Mouse (Mus musculus) kidney, postnatal 36 days (tissue): Measurements from ENCODE around the gene Utrn.

Experiments
- DNase-seq, 2 experiments: peaks; one replicate each; pipeline ENCODE4 v3.0.0; 2021 to 2022; ENCODE audit warnings: mixed read lengths in 2 of 2

Utrn gene

DNA sequence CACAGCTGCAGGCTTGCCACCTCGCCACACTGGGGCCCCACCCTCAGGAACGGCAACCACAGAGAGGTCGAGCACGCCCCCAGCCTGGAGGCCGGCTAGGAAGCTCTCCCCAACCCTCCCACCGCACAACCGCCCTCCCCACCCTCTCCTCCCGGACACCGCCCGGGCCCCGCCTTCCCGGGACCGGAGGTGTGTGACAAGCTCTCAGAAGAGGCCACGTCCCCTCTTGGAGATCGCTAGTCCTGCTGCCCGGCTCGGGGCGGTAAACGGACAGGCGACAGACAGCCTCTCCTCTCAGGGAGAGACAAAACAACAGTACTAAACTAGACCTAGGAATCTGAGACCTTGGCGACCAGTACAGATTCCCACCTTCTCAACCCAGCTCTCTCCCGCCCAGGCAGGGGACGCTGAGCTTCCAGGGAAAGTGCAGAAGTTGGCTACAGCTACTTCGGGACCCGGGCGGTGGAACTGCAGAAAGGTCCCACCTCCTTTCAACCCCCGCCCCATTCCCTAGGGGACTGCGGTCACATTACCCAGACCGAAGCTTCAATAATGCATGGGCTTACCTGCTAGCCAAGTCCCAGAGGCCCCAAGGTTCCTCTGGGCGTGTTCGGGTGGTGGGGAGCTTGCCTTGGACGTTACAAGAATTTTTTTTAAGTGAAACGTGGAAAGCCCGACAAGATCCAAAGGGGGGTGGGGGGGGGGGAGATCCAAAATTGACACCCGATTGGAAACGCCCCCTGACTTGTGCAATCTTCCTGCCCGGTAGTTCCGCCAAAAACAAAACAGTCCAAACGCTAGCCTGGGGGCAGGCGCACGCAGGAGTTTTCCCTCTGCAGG lies 756 bp downstream of the Utrn start:
- DNase-seq: peak; percentile 77 to 84

DNA sequence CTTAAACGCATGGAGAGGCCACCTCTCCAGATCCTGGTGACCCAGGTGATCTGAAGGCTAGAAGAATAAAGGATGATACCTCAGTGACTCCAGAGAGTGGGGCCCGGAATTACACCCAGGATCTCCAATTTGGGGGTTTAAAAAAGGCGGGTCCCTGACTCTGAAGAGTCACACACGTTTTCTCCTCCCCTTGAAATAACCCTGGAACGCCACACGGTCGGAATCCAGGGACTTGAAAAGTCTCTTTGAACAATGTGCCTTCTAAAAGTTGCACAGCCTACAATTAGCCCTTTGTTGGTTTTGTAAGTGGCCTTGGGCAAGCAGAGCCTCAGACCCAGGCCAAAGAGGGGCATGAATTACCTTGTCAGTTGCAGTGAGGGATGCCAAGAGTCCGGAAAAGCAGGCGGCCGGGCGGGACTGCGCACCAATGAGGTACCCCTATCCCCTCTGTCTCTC lies 1.4 kb downstream of the Utrn start:
- no peak for DNase-seq

DNA sequence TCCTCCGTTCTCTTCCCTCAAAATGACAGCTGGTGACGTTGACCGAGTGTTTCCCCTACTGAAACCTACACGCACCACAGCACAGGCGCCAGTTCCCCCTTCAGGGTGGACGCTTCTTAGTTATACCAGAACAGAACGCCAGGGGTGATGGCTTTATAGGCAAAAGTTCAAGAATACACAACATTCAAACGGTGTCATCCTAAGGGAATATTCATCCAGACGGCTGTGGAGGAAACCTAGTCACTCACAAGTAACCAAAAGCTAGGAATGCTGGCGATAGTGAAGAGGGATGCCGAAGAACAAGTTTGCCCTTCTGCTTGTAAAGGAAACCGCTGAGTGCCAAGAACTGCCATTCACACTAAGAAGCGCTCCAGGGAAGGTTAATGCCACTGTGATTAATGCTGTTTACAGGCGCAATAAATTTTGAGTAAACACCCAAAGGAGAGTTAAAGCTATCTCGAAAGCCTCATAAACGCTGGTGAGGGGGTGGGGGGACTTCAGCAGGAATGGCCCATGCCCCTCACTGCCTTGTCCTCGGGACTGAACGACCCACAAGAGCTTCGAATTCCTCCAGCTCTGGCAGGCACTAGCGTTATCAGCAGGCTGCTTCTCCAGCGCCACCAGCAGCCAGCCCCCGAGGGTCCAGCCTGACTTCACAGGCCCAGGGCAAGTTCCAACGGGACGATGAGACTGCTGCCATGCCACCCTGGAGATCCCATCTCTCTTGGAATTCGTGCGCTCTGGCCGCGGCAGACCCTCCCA lies 2.0 kb downstream of the Utrn start:
- peak in 1 of 2 experiments; percentile 54 for DNase-seq

DNA sequence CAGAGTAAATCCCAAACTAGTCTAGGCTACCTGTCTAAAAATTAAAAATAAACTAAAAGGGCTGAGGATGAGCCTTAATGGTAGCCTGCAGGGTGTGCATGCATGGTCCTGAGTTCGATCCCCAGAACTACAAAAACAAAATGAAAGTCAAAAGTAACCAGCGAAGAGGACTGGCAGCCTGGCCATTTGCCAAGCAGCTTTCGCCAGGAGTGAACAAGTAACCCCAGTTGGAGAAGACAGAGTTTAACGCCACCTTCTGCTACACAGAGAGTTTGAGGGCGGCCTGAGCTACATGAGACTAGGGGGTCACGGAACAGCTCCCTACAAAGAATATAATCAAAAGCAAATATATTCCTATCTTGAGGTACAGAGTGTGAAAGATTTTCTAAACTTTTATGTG lies 4.0 kb downstream of the Utrn start:
- peak in 1 of 2 experiments; percentile 45 for DNase-seq

DNA sequence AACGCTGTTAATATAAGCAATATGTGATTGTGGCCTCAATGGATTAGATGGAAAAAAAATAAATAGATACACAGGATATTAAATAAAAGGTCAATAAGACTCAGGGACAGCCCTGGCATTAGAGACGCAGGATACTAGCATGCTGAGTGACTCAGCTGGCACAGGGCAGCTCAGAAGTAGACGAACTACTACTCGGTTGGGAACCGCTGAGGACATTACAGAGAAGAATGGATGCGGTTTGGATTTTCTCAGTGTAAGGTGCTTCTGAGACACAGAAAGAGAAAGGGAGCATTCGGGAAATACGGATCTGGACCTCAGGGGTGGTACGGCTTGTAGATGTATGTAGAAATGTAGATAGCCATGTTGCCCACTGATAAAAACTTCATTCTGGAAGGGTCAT lies 5.6 kb downstream of the Utrn start:
- DNase-seq: no peak

DNA sequence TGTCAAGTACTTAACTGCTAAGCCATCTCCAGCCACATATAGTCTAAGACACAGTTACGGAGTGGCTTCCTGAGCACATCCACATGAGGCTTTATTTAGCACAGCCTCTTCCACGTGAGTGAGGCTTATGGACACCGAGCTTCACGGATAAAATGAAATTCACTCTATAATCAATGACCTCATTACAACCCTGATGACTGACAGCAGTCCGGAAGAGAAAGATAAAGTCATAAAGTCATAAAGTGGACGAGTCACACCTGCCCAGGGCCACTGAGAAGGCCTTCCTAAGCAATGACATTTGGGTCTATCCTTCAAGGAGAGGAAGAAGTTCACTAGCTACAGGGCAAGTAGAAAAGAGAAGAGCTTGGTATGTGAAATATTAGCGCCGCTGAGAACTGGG lies 7.1 kb downstream of the Utrn start:
- DNase-seq: no peak

DNA sequence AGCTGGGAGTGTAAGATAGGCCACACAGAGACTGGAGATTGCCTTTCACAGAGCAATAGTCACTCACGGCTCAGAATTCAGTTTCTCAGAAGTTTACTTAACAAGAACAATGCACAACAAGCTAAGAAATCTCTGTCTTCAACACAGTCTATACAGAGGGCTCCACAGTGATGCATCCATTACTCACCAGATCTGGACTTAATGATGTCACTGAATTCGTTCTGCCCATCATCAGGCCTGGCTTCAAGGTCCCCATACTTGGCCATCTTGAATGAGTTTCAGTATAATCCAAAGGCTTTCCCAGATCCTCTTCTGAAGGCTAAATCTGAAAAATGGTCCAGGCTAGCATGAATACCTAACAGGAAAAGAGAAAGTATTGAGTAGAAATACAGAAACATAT lies 7.8 kb downstream of the Utrn start:
- DNase-seq: no peak

DNA sequence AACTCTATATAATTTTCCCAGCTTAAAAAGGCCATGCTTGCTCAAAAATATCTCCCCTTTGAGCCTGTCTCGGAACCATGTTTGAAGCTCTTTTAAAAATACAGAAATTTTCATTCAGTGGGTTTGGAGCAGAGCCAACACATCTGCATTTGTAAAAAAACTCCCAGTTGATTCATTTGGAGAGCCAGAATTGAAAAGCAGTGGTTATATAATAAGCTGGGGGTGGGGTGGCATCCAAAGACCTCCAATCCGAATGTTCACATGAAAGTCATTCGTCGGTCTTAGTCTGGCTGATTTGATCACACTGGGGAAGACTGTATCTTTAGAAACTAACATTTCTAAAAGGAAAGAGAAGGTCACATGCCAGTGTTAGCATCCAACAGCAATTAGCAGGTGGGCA lies 8.4 kb downstream of the Utrn start:
- DNase-seq: no peak

DNA sequence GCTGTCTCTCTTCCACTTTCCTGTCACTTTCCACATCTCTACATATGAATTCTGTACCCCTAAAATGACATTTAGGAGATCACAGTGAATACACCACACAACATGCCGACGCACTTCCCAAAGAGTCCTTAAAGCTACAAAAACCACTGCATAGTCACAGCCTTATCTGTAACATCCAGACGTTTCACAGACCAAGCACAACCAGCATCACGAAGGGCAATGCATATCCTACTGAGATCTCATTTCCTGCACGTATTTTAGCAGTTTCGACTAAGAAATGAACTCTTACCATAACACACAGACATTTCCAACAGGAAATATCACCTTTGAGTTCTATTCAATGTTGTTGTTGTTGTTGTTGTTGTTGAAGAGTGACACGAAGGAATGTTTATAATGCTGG lies 8.8 kb downstream of the Utrn start:
- DNase-seq: no peak

DNA sequence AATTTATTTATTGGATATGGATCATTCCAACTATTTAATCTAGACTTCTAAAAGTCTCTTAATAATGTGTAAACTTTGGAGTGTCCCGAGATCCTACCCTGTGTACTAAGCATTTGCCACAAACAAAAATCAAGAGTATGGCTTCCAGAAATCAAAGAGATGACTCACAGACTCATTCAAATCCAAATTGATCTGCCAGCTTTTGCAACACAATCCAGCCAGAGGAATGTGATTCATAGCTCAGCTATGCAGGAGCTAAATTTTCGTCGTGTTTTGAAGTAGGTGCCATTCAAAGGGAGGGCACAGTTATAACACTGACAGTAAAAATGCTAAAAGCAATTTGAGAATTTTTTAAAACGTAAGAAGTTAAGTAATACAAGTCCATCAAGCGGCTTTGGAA lies 11.1 kb downstream of the Utrn start:
- no peak for DNase-seq

DNA sequence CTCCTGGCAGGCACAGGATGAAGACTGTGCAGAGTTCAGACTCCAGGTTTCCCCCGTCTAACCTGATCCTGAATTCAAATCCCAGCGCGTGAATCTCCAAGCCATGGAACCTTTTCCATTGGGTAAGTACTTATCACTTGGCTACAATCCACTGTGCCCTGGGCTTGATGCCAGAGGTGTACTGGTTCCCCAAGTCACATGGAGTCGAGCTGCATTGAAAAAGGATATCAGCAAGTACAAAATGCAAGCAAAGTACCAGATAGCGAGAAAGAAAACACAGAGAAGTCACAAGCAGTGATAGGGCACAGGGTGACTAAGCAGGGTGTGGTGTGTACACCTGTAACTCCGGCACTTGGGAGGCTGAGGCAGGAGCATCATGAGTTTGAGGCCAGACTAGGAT lies 14.9 kb downstream of the Utrn start:
- DNase-seq: peak; percentile 62 to 71

DNA sequence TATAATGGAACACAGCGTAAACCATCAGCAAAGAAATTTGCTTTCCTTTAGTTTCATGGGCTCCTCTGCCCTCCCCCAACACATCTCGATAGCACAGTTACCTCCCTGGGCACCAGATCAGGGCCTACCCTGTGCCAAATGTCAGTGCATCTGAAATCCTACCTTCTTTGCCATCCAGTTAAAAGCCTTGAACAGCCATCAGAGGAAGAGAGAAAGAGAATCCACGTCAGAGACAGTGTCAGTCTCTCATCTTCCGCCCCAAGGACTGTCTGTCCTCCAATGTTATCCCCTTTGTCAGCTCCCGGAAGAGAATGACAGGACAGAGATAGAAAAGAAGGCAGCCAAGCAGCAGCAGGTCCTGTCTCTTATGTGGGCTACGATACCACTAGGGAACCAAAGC lies 15.4 kb downstream of the Utrn start:
- DNase-seq: no peak

DNA sequence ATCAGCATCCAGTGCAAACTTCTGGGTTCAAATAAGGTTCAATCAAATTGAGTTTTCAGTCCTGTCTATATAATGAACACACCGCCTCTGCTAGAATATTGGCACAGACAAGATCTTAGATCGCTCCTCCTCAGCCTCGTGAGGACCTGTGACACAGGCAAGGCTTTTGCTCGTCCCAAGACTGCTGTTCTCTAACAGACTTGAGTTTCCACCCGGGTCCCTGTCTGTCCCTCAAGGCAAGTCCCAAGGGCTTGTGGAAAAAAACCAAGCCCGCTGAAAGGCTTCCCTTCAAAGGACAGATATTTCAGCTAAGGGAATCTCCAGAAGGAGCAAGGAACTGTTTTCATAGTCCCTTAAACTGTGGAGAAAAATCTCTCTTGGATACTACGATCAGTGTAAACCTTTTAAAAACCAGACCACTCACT lies 16.0 kb downstream of the Utrn start:
- DNase-seq: no peak

DNA sequence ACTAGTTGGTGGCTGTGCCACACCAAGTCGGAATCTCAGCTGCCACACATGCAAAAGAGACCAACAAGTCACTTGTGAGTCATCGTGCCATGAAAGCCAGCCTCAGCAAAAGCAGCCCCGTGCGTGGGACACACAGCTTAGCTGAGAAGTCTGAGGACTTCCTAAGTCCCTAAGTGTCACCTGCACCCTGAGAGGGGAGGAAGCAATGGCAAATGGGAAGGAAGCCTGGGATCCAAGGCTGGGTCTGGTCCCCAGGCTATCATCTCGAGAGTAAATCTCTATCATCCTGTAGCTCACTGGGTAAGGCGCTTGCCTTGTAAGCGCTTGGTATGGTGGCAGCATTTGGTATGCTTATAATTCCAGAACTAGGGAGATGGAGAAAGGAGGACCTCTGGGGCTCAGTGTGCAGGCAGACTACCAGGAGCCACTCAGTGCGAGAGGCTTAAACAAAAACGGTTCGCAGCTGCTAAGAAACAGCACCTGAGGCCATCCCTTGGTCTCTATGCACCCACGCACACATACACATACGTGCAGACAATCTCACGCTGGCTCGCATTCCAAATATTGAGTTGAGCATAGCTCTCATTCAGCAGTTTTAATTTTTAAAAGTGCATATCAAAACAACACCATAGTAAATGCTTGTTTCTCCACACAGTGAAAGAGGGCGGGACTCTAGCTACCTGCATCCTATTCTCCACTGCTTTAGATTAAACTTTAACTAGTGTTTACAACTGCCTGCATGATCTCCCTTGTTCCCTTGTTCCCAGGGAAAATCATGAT lies 16.6 kb downstream of the Utrn start:
- peak in 1 of 2 experiments; percentile 58 for DNase-seq

DNA sequence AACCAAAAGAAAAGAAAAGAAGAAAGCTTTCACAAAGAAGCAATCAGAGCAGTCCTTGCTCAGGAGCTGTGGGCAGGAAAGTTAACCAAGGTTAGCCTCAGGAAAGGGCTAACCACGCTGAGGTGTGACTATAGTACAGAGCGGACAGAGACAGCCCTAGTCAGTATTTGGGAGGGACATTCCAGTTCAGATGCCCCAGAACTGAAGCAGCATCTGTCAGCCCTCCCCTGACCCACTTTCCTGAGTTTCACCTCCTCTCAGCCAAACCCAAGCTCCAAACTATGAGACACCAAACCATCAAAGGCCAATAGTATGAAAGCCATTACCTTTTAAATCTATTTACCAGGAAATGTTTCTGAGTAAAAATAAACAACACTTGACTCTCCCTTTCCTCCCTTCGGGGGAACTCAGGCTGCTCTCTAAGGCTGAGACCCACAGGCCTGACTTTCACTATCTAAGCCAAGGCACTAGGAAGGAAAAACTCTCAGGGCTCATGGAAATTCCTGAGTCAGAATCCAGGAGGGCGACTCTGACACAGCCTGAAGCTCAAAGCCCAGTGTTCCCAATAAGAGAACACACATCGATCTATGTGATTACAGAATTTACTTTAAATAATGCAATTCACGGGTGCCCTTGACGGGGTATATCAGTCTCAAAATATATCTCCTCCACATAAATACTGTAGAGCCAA lies 18.2 kb downstream of the Utrn start:
- no peak for DNase-seq

DNA sequence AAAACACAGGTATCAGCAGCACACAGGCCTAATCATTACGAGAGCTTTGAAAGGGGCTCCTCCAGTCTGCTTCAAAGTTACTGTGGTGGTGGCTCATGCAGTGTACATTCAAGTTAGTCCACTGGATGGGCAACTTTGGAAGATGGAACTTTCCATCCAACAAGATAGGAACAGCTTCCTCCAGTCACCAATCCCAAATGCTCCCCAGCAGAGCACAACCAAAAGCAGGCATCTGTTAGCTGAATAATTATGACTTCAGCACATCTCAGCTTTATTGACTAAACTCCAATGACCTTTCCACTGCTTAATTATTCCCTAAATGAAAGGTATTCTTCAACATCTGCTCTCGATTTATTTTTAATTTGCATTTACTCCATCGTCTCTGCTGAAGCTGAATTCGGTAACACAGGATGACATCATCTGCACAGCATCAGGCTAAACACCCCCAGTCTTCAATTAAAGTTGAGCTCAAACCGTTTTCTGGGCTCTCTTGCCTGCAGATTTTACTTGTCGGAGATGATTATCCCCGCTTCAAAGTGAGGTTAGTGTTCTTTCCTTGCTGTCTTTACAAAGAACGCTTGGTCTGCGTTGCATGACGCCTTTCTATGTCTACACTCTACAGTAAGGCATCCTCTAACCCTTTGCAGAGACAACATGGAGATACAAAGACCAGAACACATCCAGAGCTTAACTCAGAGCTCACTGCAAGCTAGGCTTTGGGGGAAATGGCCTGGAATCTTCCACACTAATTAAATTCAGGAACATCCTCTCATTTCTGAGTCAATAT lies 20.6 kb downstream of the Utrn start:
- no peak for DNase-seq

DNA sequence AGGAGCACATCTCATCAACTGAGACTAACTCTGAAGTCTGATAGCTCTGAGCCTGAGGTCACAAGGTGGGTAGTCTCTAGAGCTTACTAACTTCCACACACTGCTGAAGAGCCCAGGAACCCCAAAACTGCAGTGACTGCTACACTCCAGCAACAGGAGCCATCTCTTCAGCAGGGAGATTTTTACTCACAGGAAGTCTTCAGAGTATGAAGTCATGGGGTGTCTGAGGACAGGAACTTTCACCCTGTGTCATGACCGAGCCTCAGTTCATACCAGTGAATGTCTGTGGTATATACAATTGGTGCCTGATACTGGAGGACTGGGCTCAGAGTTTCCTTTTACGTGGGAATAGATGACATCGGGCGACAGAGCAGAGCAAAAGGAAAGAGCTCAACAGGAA lies 26.6 kb downstream of the Utrn start:
- DNase-seq: no peak

DNA sequence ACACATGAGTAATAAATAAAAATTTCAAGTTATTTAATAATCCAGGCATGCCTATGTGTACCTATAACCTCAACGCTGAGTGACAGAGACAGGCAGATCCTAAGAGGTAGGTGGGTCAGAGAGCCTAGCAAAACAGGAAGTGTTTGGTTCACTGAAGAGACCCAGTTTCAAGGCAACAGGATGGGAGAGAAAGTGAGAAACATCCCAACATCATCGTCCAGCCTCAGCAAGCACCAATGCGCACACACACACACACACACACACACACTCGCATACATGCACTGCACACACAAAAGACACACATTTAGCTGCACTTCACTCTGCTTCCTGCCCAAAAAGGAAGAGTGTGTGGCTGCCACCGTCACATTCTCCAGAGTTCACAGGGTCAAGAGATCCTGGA lies 27.7 kb downstream of the Utrn start:
- no peak for DNase-seq

DNA sequence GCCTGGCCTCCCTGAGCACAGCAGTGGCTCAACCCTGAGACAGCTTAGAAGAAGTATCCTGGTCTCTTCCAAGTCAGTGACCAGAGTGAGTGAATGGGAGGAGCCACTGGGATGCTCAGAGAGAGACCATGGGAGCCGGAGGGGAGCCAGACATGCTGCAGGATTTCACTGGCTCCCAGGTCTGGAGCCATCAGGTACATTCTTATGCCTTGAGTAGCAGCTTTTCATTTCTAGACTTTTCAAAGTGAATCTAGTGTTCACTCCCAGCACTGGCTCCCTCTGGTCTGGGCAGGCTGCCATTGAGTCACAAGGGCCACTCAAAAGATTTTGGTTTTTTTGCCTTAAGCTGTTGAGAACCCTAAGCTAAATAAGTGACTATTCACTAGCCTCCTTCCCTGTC lies 31.5 kb downstream of the Utrn start:
- DNase-seq: peak in 1 of 2 experiments; percentile 60

DNA sequence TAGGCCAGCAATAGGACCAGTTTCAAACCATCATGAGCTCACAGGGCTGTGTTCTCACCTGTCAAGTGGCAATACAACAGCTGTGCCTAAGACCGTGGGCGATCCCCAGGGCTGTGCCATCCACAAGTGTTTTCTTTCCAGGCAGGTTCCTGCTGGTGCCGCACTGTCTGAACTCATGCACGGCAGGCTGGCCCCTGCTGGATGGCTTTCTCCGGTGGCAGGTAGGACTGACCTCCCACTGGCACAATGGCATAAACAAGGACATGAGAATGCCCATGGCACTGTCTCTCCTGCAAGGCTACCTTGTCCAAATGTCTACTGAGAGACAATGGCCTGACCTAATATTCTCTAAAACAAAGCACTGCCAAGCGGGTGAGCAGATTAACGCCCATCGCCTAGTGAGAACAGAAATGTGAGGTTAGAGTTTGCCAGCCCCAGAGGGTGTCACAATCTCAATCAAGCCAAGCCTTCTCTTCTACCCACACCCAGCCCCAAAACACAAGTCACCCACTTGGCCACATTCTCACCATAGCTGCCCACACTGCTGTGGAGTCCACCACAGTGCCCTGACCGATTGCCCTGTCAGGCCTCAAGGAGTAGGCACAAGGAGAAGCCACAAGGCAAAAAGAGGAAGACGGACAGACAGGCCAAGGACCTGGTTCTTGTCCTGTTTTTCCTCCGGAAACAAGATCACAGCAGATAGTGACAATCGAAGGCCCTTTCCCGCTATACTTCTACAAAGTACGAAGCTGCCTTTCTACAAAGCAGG lies 32.9 kb downstream of the Utrn start:
- DNase-seq: no peak

DNA sequence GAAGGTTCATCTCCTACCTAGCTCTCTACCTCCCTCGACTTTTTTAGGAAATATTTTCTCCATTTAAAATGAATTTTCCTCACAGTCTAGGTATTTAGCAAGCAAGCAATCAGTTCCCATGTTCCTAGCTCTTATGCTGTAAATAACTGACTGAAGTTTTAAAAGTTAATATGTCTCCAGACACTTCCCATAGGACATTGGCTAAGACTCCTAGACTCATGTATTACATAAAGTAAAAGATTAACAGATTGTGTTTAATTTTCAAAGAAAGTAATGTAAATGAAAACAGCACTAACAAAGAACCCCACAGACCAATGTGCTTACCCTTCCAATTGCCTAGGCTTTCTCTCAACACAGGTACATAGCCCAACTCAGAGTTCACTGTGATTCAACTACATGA lies 35.0 kb downstream of the Utrn start:
- no peak for DNase-seq
